Mouse (Mus musculus): ENCODE data around the gene Capn12. TPM values are rescaled to one million over a fixed set of nuclear protein-coding genes. Genes with fewer than 3 reads are reported as not detected.
A peak's percentile ranks its signal among the peaks of the same experiment; 100 is the strongest.

The Capn12 gene
- total and polyA plus RNA-seq, 3 experiments: 0.23 to 0.49 (median 0.39) TPM

- Histone ChIP-seq H3K27ac (peak overlapping the region; percentile 87), H3K9ac (ENCODE audit: low read depth, low read length) (no peak overlapping the region), H3K27me3 (ENCODE audit: control insufficient read depth, insufficient read depth, low read length) (no peaks in the 10 kb centered on the region), H3K4me3 (no peak overlapping the region), H3K36me3 (ENCODE audit: control insufficient read depth, insufficient read depth, low read length) (peaks cover 46% of the 10 kb centered on the region), H3K4me1 (ENCODE audit: control insufficient read depth, insufficient read depth, low read length) (peaks cover 70% of the 10 kb centered on the region), H3K79me2 (replicated peaks; ENCODE audit: control insufficient read depth, insufficient read depth, low read length) (peaks cover 1% of the 10 kb centered on the region)
- DNase-seq: no peak
- WGBS: 51% methylated on average over 4 of the region's 4 CpGs
- intact Hi-C loops (cut with DNase I): no loop called here
- no peak for TF ChIP-seq CTCF (IDR thresholded peaks at IDR 0.05)
- TF ChIP-seq POLR2A (IDR thresholded peaks at IDR 0.05; ENCODE audit: insufficient read depth, low read depth, low read length): no peak
- TF ChIP-seq EP300 (IDR thresholded peaks at IDR 0.05; ENCODE audit: insufficient read depth, low read depth, low read length): no peak
Measured at GRCm38 (mm10) chr7:28922606-28923005, 41.4 kb downstream of the Capn12 start.

GRCm38 (mm10) chr7:28923865-28924291, 42.7 kb downstream of the Capn12 start:
- peak overlapping the region; percentile 87 for H3K27ac ChIP-seq
- H3K27me3 ChIP-seq (ENCODE audit: control insufficient read depth, insufficient read depth, low read length): no peaks in the 10 kb centered on the region
- H3K79me2 ChIP-seq (replicated peaks; ENCODE audit: control insufficient read depth, insufficient read depth, low read length): peaks cover 3% of the 10 kb centered on the region
- peak overlapping the region; percentile 4; the same call in 1 of the 2 replicates for H3K9ac ChIP-seq (ENCODE audit: low read depth, low read length)
- peaks cover 59% of the 10 kb centered on the region for H3K4me1 ChIP-seq (ENCODE audit: control insufficient read depth, insufficient read depth, low read length)
- TF ChIP-seq EP300 (IDR thresholded peaks at IDR 0.05; ENCODE audit: insufficient read depth, low read depth, low read length): 0 out of 2 replicates have a peak, but pooled peaks have one; percentile 56
- TF ChIP-seq CTCF (IDR thresholded peaks at IDR 0.05): no peak
- DNase-seq: peak in 1 of 2 experiments; percentile 65
- intact Hi-C loops (cut with DNase I): no loop called here
- H3K4me3 ChIP-seq: 0 out of 2 replicates have a peak overlapping the region, but pooled peaks have one; percentile 9
- H3K36me3 ChIP-seq (ENCODE audit: control insufficient read depth, insufficient read depth, low read length): peaks cover 35% of the 10 kb centered on the region
- WGBS: 14% methylated on average over 4 of the region's 4 CpGs

GRCm38 (mm10) chr7:28924802-28925201, 43.6 kb downstream of the Capn12 start:
- TF ChIP-seq POLR2A (IDR thresholded peaks at IDR 0.05; ENCODE audit: insufficient read depth, low read depth, low read length) (no peak), CTCF (IDR thresholded peaks at IDR 0.05) (no peak)

GRCm38 (mm10) chr7:28925317-28925716, 44.1 kb downstream of the Capn12 start:
- Histone ChIP-seq H3K36me3 (ENCODE audit: control insufficient read depth, insufficient read depth, low read length) (peaks cover 28% of the 10 kb centered on the region), H3K9ac (ENCODE audit: low read depth, low read length) (peak overlapping the region; percentile 47), H3K27me3 (ENCODE audit: control insufficient read depth, insufficient read depth, low read length) (no peaks in the 10 kb centered on the region), H3K27ac (peak overlapping the region; percentile 87), H3K79me2 (replicated peaks; ENCODE audit: control insufficient read depth, insufficient read depth, low read length) (peaks cover 3% of the 10 kb centered on the region), H3K4me3 (no peak overlapping the region), H3K4me1 (ENCODE audit: control insufficient read depth, insufficient read depth, low read length) (peaks cover 58% of the 10 kb centered on the region)
- 4% methylated on average over 9 of the region's 9 CpGs for whole genome bisulfite sequencing
- peak; percentile 70 to 86 for DNase-seq
- intact Hi-C loops (cut with DNase I): no loop called here
- TF ChIP-seq CTCF (IDR thresholded peaks at IDR 0.05): no peak; the same call in 1 of the 2 replicates
- peak; percentile 37; the same call in 1 of the 2 replicates for TF ChIP-seq EP300 (IDR thresholded peaks at IDR 0.05; ENCODE audit: insufficient read depth, low read depth, low read length)
- TF ChIP-seq POLR2A (IDR thresholded peaks at IDR 0.05; ENCODE audit: insufficient read depth, low read depth, low read length): peak; percentile 56

More at GRCm38 (mm10) chr7:28924802-28925201, 43.6 kb downstream of the Capn12 start:
- H3K27me3 ChIP-seq (ENCODE audit: control insufficient read depth, insufficient read depth, low read length): no peaks in the 10 kb centered on the region
- intact Hi-C loops (cut with DNase I): no loop called here
- H3K4me1 ChIP-seq (ENCODE audit: control insufficient read depth, insufficient read depth, low read length): peaks cover 59% of the 10 kb centered on the region
- peaks cover 3% of the 10 kb centered on the region for H3K79me2 ChIP-seq (replicated peaks; ENCODE audit: control insufficient read depth, insufficient read depth, low read length)
- peak overlapping the region; percentile 87 for H3K27ac ChIP-seq
- H3K36me3 ChIP-seq (ENCODE audit: control insufficient read depth, insufficient read depth, low read length): peaks cover 28% of the 10 kb centered on the region
- 39% methylated on average over 3 of the region's 3 CpGs for WGBS
- no peak for DNase-seq
- no peak overlapping the region for H3K4me3 ChIP-seq
- peak overlapping the region; percentile 47 for H3K9ac ChIP-seq (ENCODE audit: low read depth, low read length)

GRCm38 (mm10) chr7:28926172-28926571, 45.0 kb downstream of the Capn12 start:
- peaks cover 26% of the 10 kb centered on the region for H3K36me3 ChIP-seq (ENCODE audit: control insufficient read depth, insufficient read depth, low read length)
- H3K27me3 ChIP-seq (ENCODE audit: control insufficient read depth, insufficient read depth, low read length): no peaks in the 10 kb centered on the region
- TF ChIP-seq EP300 (IDR thresholded peaks at IDR 0.05; ENCODE audit: insufficient read depth, low read depth, low read length) (no peak), POLR2A (IDR thresholded peaks at IDR 0.05; ENCODE audit: insufficient read depth, low read depth, low read length) (no peak), CTCF (IDR thresholded peaks at IDR 0.05) (no peak)
- intact Hi-C loops (cut with DNase I): no loop called here
- 20% methylated on average over 2 of the region's 2 CpGs for WGBS
- peaks cover 60% of the 10 kb centered on the region for H3K4me1 ChIP-seq (ENCODE audit: control insufficient read depth, insufficient read depth, low read length)
- peak overlapping the region; percentile 87 for H3K27ac ChIP-seq
- H3K4me3 ChIP-seq: no peak overlapping the region
- peaks cover 3% of the 10 kb centered on the region for H3K79me2 ChIP-seq (replicated peaks; ENCODE audit: control insufficient read depth, insufficient read depth, low read length)
- no peak overlapping the region for H3K9ac ChIP-seq (ENCODE audit: low read depth, low read length)
- DNase-seq: no peak

GRCm38 (mm10) chr7:28929381-28929780, 48.2 kb downstream of the Capn12 start:
- peaks cover 4% of the 10 kb centered on the region for H3K79me2 ChIP-seq (replicated peaks; ENCODE audit: control insufficient read depth, insufficient read depth, low read length)
- peaks cover 43% of the 10 kb centered on the region for H3K4me1 ChIP-seq (ENCODE audit: control insufficient read depth, insufficient read depth, low read length)
- no peak for DNase-seq
- intact Hi-C loops (cut with DNase I): no loop called here
- WGBS: 22% methylated on average over 3 of the region's 3 CpGs
- H3K27ac ChIP-seq: no peak overlapping the region
- no peak overlapping the region for H3K4me3 ChIP-seq
- no peaks in the 10 kb centered on the region for H3K27me3 ChIP-seq (ENCODE audit: control insufficient read depth, insufficient read depth, low read length)
- peaks cover 23% of the 10 kb centered on the region for H3K36me3 ChIP-seq (ENCODE audit: control insufficient read depth, insufficient read depth, low read length)
- no peak overlapping the region for H3K9ac ChIP-seq (ENCODE audit: low read depth, low read length)
- TF ChIP-seq CTCF (IDR thresholded peaks at IDR 0.05) (no peak), POLR2A (IDR thresholded peaks at IDR 0.05; ENCODE audit: insufficient read depth, low read depth, low read length) (no peak), EP300 (IDR thresholded peaks at IDR 0.05; ENCODE audit: insufficient read depth, low read depth, low read length) (no peak)
